Mouse (Mus musculus) gastrocnemius, postnatal 10 days (tissue): ENCODE results near the gene Arfgap2. TPM values are rescaled to one million over a fixed set of nuclear protein-coding genes. Genes with fewer than 3 reads are reported as not detected.
"Not testable (repeated sequence)": the region's sequence is repeated elsewhere in the genome, so short reads cannot be mapped to it uniquely, and the experiment has no call there.

ENCODE experiments used
- DNase-seq: peaks from one replicate; pipeline ENCODE4 v3.0.0; 2021; ENCODE audit warnings: mixed read lengths
- long read RNA-seq, 2 experiments: library from polyadenylated mRNA; stranded (forward); transcript quantifications; one replicate each; pipeline ENCODE4 v2.0.0; 2021
- total RNA-seq, 2 experiments: library from RNA; stranded (reverse); gene quantifications; 2 replicates each; pipeline ENCODE4 v1.2.3; 2021

The Arfgap2 gene
- 10 to 100 TPM; 77.1 to 84.3 TPM for total RNA-seq
- long read RNA-seq, experiment 1, transcript Arfgap2-201 (17 exons, 2,791 nt) = minor isoform, 64 of 239 reads
- long read RNA-seq, experiment 1, transcript Arfgap2-202 (16 exons, 3,068 nt) = major isoform, 125 of 239 reads
- long read RNA-seq, experiment 1, partial matches to known transcripts = 35 of 239 reads
- long read RNA-seq, experiment 1, other reads (novel, unspliced or antisense) = 15 of 239 reads
- long read RNA-seq, experiment 2, transcript Arfgap2-202 (16 exons, 3,068 nt) = major isoform, 129 of 238 reads
- long read RNA-seq, experiment 2, transcript Arfgap2-201 (17 exons, 2,791 nt) = minor isoform, 57 of 238 reads
- long read RNA-seq, experiment 2, partial matches to known transcripts = 42 of 238 reads
- long read RNA-seq, experiment 2, other reads (novel, unspliced or antisense) = 10 of 238 reads

GRCm38 (mm10) chr2:91264711-91265681, at the start of gene Arfgap2:
Arfgap2 (plus strand) TSS chr2:91264974.
- peak; percentile 94 for DNase-seq

DNA sequence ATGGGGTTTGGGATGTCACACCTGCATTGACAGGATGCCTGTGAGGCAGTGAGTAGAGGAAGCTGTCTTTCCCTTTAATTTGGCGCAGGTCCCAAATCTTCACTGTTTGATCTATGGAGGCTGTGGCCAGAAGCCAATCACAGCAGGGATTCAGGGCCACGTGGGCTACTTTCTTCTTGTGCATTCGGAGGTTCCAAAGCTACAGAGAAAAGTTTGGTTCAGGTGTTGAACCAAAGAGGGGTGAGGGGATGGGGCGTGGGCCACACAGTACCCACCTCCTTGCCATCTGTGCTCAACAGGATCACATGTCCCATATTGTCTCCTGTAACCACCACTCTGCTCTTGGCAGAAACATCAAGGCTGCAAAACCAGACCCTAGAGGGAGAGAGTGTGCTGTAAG, 47.7 kb upstream of the Arfgap2 start:
- DNase-seq = no peak

- DNase-seq = no peak
These were observed 44.3 kb upstream of the Arfgap2 start for GRCm38 (mm10) chr2:91220501-91220900.

- DNase-seq = no peak
These were observed 41.2 kb upstream of the Arfgap2 start for GRCm38 (mm10) chr2:91223614-91224013.

DNA sequence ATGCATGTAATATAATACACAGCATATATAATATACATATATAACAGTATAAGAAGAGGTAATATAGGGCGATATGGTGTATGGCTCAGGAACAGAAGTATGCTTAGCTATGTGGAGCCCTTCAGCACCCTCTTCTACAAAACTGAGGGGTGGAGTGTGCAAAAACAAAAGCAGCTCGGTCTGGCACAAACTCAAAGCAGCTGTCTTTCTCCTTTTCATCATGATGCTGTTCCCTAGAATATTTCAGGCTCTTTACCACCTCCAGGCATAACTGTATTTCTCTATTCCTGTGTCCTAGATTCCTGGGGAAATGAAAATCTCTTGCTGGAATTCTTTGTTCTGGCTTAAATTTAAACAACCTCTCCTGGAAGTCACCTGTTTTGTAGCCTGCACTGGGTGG, 35.0 kb upstream of the Arfgap2 start:
- DNase-seq = no peak

- DNase-seq = peak; percentile 96
These were observed 27.9 kb upstream of the Arfgap2 start, which contains the start of gene Ddb2 for GRCm38 (mm10) chr2:91236601-91237510. Ddb2 (minus strand) TSS chr2:91236982.

DNA sequence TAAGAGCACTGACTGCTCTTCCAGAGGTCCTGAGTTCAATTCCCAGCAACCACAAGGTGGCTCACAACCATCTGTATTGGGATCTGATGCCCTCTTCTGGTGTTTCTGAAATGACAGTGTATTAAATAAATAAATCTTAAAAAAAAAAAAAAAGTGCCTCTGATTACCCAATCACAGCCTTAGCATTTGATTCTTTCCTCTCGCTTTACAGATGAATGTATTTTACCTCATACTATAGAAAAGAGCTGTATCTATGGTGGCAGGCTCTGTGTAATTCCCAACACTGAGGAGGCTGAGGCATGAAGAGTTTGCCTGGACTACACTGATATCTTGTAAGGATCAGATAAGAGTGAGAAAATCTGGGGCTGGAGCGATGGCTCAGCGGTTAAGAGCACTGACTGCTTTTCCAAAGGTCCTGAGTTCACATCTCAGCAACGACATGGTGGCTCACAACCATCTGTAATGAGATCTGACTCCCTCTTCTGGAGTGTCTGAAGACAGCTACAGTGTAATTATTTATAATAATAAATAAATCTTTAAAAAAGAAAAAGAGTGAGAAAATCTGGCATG, 27.2 kb upstream of the Arfgap2 start:
- not testable (repeated sequence) for DNase-seq

GRCm38 (mm10) chr2:91242547-91242946, 22.2 kb upstream of the Arfgap2 start:
- DNase-seq = no peak

DNA sequence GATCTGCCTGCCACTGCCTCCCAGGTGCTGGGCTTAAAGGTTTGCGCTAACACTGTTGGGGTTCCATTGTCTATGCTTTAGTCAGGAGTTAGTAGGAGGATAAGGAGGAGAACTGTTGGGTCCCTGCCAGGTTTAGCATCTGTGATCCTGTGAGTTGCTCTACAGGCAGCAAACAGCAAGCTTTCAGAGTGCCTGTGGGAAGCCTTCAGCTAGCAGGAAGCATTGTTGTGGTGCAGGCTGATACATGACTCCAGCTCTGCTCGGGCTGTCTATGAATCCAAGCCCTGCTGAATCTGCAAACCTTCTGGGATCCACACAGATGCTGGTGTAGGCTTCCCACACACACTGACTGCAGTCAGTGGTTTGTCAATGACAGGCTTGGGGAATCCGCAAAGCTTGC, 21.4 kb upstream of the Arfgap2 start:
- DNase-seq = no peak

- DNase-seq = no peak
These were observed 20.1 kb upstream of the Arfgap2 start for GRCm38 (mm10) chr2:91244557-91245228.

GRCm38 (mm10) chr2:91248366-91248765, 16.4 kb upstream of the Arfgap2 start:
- DNase-seq = no peak

GRCm38 (mm10) chr2:91252001-91252400, 12.8 kb upstream of the Arfgap2 start:
- DNase-seq = no peak

DNA sequence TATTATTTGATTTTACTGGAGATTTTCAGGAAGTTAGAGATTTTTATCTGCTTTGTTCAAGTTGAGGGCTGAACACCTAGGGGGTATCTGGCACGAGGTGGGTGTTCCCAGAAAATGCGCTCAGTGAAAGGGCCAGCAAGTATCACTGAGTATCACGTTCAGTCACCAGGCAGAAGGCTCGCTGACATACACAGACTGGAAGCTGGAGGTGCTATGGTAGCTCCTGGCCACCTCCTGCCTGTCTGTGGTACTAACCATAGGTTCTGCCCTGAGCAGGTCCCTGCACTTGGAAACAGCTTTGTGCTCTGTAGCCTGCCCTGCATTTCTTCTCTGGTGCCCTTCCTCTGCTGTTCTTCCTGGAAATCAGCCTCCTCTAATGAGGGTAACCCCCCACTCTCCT, 12.3 kb upstream of the Arfgap2 start:
- no peak for DNase-seq

DNA sequence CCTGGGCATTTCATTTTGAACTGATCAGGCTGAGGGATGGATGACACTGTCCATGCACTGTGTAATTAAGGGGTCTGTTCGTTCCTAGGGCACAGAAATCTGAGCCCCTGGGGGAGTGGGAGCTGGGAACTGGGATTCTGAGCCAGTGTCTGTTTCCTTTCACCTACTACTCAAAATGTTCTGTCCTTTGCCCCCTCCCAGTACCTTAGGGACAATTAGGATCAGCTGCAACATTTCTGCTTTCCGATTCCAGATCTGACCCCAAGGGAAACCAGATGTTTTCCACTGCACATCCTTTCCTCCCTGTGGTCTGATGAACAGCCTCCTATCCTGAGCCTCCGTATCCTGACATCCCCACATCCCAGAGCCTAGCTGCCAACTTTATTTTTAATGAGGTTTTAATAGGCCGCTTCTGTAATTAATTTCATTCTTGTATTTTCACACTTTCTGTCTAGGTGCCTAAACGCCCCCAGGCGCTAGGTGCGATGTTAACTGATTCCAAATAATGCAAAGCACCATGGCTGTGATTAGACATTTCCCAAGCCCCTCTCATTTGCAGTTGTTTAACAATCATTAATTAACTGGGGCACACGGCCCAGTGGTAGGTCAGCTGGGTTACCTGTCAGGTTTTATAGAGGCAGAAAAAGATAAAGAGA, 9.9 kb upstream of the Arfgap2 start:
- no peak for DNase-seq

GRCm38 (mm10) chr2:91255661-91256150, 9.1 kb upstream of the Arfgap2 start, which contains the start of gene Pacsin3:
Pacsin3 (plus strand) TSS chr2:91255954.
- peak; percentile 46 for DNase-seq

DNA sequence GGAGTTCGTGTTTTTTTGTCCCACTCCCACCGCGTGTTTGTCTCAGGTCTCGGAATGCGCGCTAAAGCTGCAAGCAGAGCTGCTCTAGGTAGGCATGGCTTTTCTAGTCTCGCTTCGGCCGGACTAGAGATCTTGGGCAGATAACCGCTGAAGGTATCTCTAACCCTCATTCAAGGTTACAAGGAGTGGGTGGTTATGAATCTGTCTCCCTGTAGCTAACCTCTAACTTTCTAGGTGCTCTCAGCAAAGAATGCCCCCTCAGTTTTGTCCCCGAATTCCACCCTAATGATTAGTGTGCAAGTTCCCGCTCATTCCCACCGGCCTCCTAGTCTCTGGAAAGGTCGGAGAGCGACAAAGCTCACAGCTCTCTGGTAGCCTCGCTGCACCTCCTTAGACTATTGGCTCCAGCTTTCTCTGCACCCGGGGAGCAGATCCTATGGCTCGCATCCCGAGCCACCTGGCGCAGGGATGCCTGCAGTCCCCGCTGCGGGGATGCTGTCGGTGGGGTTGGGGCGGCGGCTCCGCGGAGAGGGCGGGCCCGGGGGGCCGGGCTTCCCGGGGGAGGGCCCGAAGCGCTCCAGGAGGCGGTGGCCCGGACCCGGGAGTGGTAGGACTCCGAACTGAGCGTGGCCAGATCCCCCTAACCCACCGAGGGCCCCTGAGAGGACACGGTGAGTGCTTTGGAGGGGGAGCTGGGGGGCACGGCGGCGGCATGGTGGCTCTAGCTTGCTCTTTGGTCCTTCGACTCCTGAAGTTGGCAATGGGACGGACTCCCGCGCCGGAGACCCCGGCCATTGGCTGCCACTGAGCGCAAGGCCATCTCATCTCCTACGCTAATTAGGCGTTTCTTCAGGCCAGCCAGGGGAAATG, 8.3 kb upstream of the Arfgap2 start:
- peak; percentile 69 for DNase-seq

GRCm38 (mm10) chr2:91257126-91257980, 7.4 kb upstream of the Arfgap2 start:
- DNase-seq = peak; percentile 36

DNA sequence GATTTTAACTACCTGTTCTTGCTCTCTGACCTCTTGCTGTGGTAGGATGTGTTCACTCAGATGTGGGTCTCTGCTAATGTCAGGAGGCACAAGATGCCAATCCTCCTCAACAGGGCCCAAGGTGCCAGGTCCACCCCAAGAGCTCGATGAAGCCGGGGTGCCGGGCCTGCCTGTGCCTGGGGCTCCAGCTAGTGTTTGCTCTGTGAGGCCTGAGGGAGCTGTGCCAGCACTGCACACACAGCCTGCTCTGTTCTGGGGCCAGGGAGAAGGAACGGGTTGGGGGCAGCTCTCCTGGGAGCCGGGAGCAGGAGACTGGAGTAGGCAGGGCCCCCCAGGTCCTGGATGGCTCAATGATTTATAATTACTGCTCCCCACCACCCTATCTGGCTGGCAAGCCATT, 6.7 kb upstream of the Arfgap2 start:
- no peak for DNase-seq
